Mouse (Mus musculus): ENCODE data around the gene Hoxd4. TPM values are rescaled to one million over a fixed set of nuclear protein-coding genes. Genes with fewer than 3 reads are reported as not detected.
A peak's percentile ranks its signal among the peaks of the same experiment; 100 is the strongest.

Hoxd4 gene
- polyA plus RNA-seq, 1 experiment from 2014 or later: 11.2 TPM

DNA sequence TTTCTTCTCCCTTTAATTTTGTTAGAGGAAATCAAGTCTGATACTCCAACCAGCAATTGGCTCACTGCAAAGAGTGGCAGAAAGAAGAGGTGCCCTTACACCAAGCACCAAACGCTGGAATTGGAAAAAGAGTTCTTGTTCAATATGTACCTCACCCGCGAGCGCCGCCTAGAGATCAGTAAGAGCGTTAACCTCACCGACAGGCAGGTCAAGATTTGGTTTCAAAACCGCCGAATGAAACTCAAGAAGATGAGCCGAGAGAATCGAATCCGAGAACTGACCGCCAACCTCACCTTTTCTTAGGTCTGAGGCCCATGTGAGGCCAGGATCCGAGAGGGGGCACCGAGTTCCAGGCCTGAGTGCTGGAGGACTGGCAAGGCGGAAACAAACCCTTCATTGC lies 17.7 kb upstream of the Hoxd4 start:
- peak; percentile 72 for DNase-seq (ENCODE audit: low spot score)
- Histone ChIP-seq H3K36me3 (ENCODE audit: control insufficient read depth, insufficient read depth, low read length) (no peaks in the 10 kb centered on the region), H3K9ac (ENCODE audit: low read length) (peak overlapping the region; percentile 62; the same call in 1 of the 2 replicates), H3K4me2 (ENCODE audit: low read depth) (peak overlapping the region; percentile 76), H3K27me3 (ENCODE audit: control insufficient read depth, insufficient read depth, low read length) (peaks cover 86% of the 10 kb centered on the region), H3K4me1 (ENCODE audit: control insufficient read depth, insufficient read depth, low read length) (0 out of 2 replicates have a peak, but pooled peaks cover 5% of the 10 kb centered on the region), H3K4me3 (ENCODE audit: low read depth, low read length) (peak overlapping the region; percentile 46; the same call in 1 of the 2 replicates), H3K27ac (ENCODE audit: low read depth, low read length) (no peak overlapping the region), H3K9me3 (ENCODE audit: control insufficient read depth, low read length) (no peaks in the 10 kb centered on the region)
- ATAC-seq (ENCODE audit: insufficient read depth, low FRiP score, low TSS enrichment): no peak
- WGBS: under 1% methylated on average over 16 of the region's 16 CpGs

DNA sequence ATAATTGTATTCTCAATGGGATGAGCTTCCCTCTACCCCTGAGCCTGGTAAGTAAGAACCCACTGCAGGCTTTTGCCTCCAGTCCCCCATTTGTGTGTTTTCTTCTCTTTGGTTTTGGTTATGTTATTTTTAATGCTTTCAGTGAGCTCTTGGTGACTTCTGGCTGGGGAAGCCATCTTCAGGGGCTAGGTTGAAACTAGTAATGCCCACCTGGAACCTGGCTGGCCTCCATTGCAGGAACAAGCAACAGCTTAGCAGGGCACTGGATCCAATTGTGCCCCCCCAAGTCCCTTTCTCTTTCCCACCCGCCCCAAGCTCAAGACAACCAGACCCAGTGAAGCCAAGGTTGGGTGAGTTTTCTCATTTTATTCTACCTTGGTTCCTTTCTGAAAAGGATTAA lies 16.3 kb upstream of the Hoxd4 start:
- DNase-seq (ENCODE audit: low spot score): no peak
- WGBS: 0% methylated on average over 1 of the region's 1 CpGs
- Histone ChIP-seq H3K9ac (ENCODE audit: low read length) (peak overlapping the region; percentile 89; the same call in 1 of the 2 replicates), H3K4me3 (ENCODE audit: low read depth, low read length) (no peak overlapping the region), H3K27me3 (ENCODE audit: control insufficient read depth, insufficient read depth, low read length) (peaks cover 86% of the 10 kb centered on the region), H3K27ac (ENCODE audit: low read depth, low read length) (no peak overlapping the region), H3K36me3 (ENCODE audit: control insufficient read depth, insufficient read depth, low read length) (no peaks in the 10 kb centered on the region), H3K9me3 (ENCODE audit: control insufficient read depth, low read length) (no peaks in the 10 kb centered on the region), H3K4me1 (ENCODE audit: control insufficient read depth, insufficient read depth, low read length) (peaks cover 8% of the 10 kb centered on the region; the same call in 1 of the 2 replicates), H3K4me2 (ENCODE audit: low read depth) (peak overlapping the region; percentile 76)
- no peak for ATAC-seq (ENCODE audit: insufficient read depth, low FRiP score, low TSS enrichment)

DNA sequence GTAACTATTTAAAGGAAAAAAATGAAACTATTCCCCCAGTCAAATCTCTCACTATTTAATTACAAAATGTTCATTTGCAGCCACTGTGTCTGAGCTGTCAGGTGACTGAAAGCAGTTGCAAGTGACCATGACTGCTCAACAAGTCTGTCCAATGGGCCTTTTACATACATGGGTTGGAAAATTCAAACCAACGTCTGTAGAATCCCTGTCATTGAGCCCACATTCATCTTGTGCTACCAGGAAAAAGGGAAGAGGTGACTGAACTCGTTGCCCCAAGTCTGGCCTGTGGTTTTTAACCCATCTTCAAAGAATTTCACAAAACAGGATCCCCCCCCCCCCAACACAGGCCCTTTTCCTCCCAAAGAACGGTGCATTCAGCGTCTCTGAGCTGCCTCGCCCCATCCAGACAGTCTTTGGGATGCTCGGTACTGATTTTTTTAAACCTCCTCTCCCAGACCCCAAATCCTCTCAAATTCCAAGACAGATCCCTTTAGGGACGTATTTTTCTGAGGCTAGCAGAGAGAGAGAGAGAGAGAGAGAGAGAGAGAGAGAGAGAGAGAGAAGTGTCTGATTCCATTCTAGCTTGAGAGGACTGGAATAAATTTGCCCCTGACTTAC lies 15.8 kb upstream of the Hoxd4 start:
- Histone ChIP-seq H3K27me3 (ENCODE audit: control insufficient read depth, insufficient read depth, low read length) (peaks cover 90% of the 10 kb centered on the region), H3K27ac (ENCODE audit: low read depth, low read length) (peak overlapping the region; percentile 83), H3K36me3 (ENCODE audit: control insufficient read depth, insufficient read depth, low read length) (no peaks in the 10 kb centered on the region), H3K4me3 (ENCODE audit: low read depth, low read length) (peak overlapping the region; percentile 63), H3K4me2 (ENCODE audit: low read depth) (peak overlapping the region; percentile 76), H3K9me3 (ENCODE audit: control insufficient read depth, low read length) (no peaks in the 10 kb centered on the region), H3K9ac (ENCODE audit: low read length) (peak overlapping the region; percentile 89), H3K4me1 (ENCODE audit: control insufficient read depth, insufficient read depth, low read length) (peaks cover 8% of the 10 kb centered on the region; the same call in 1 of the 2 replicates)
- 4% methylated on average over 7 of the region's 7 CpGs for WGBS
- no peak for ATAC-seq (ENCODE audit: insufficient read depth, low FRiP score, low TSS enrichment)
- DNase-seq (ENCODE audit: low spot score): no peak

DNA sequence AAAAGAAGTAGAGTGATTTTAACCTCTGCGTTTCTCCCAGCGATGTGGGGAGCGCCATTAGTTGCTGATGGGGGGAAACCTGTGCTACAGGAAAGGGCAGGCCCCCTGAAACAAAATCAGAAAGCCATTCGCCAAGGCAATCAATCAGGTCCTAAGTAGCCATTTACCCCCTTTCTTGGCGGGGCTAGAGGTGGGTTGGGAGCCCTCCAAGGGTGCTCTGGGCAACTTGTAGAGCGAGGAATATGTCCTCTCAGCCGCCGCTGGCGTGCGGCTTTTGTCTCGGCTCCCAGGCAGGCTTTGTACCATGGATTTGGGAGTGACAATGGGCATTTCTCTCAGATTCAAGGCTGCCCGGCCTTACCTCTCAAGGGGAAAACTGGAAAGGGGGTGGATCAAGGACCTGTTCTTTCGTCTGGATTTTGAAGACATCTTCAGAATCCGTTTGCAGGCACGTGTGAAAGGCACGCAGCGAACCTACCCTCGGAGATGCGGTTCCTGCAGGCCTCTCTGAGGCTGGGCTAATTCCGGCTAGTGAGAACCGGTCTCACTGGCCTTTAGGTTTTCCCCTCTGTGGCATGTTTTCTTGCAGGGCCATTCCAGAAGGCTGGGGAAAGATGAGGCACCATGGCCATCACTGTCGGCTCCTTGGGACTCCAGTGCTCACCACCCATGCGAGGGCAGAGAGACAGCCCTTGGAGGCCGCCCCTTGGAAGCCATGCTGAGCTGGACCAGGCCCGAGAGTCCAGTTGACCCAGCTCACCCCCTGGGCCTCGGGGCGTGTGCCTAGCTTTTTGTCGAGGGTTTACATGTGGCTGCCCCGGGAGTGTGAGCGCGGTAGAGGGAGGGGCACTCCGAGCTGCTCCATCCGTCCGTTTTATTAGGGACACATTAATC lies 15.0 kb upstream of the Hoxd4 start:
- Histone ChIP-seq H3K27me3 (ENCODE audit: control insufficient read depth, insufficient read depth, low read length) (peaks cover 87% of the 10 kb centered on the region), H3K4me2 (ENCODE audit: low read depth) (peak overlapping the region; percentile 76), H3K9me3 (ENCODE audit: control insufficient read depth, low read length) (no peaks in the 10 kb centered on the region), H3K27ac (ENCODE audit: low read depth, low read length) (peak overlapping the region; percentile 83), H3K4me1 (ENCODE audit: control insufficient read depth, insufficient read depth, low read length) (peaks cover 8% of the 10 kb centered on the region; the same call in 1 of the 2 replicates), H3K36me3 (ENCODE audit: control insufficient read depth, insufficient read depth, low read length) (no peaks in the 10 kb centered on the region), H3K4me3 (ENCODE audit: low read depth, low read length) (peak overlapping the region; percentile 63), H3K9ac (ENCODE audit: low read length) (peak overlapping the region; percentile 89)
- WGBS: 1% methylated on average over 34 of the region's 34 CpGs
- ATAC-seq (ENCODE audit: insufficient read depth, low FRiP score, low TSS enrichment) (no peak), DNase-seq (ENCODE audit: low spot score) (peak; percentile 56)

DNA sequence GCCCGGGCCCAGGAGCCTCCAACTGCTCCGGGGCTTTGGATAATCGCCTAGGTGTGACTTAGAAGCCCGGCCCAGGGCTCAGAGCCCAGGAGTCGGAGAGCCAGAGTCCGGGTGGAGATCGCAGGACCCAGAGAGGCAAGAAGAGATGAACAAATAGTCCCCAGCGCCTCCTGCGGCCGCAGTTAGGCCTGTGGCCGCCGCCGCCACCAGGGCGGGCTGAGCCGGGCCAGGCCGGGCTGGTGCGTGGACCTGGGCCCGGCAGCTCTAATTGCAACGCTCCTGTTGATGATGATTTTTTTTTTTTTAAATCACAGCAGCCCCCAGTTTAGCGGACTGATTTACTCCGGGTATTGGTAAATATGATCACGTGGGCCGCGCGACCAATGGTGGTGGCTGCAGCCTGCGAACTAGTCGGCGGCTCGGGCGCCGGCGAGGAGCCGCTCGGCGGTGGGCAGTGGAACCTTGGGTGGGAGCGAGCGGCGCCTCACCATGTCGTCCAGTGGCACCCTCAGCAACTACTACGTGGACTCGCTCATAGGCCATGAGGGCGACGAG lies 14.1 kb upstream of the Hoxd4 start, which contains the start of gene Hoxd9:
TSS of gene Hoxd9 (plus strand) at position 161 of the 555 bp plus-strand sequence.
- ATAC-seq (ENCODE audit: insufficient read depth, low FRiP score, low TSS enrichment) (peak; percentile 70), DNase-seq (ENCODE audit: low spot score) (peak; percentile 77)
- peaks cover 5% of the 10 kb centered on the region; the same call in 1 of the 2 replicates for H3K4me1 ChIP-seq (ENCODE audit: control insufficient read depth, insufficient read depth, low read length)
- no peaks in the 10 kb centered on the region for H3K9me3 ChIP-seq (ENCODE audit: control insufficient read depth, low read length)
- WGBS: under 1% methylated on average over 43 of the region's 43 CpGs
- peaks cover 78% of the 10 kb centered on the region for H3K27me3 ChIP-seq (ENCODE audit: control insufficient read depth, insufficient read depth, low read length)
- peak within 1 kb of the TSS; percentile 83 for H3K27ac ChIP-seq (ENCODE audit: low read depth, low read length)
- H3K4me3 ChIP-seq (ENCODE audit: low read depth, low read length): peak within 1 kb of the TSS; percentile 63
- H3K9ac ChIP-seq (ENCODE audit: low read length): peak within 1 kb of the TSS; percentile 89
- H3K4me2 ChIP-seq (ENCODE audit: low read depth): peak within 1 kb of the TSS; percentile 76
- no peaks in the 10 kb centered on the region for H3K36me3 ChIP-seq (ENCODE audit: control insufficient read depth, insufficient read depth, low read length)

DNA sequence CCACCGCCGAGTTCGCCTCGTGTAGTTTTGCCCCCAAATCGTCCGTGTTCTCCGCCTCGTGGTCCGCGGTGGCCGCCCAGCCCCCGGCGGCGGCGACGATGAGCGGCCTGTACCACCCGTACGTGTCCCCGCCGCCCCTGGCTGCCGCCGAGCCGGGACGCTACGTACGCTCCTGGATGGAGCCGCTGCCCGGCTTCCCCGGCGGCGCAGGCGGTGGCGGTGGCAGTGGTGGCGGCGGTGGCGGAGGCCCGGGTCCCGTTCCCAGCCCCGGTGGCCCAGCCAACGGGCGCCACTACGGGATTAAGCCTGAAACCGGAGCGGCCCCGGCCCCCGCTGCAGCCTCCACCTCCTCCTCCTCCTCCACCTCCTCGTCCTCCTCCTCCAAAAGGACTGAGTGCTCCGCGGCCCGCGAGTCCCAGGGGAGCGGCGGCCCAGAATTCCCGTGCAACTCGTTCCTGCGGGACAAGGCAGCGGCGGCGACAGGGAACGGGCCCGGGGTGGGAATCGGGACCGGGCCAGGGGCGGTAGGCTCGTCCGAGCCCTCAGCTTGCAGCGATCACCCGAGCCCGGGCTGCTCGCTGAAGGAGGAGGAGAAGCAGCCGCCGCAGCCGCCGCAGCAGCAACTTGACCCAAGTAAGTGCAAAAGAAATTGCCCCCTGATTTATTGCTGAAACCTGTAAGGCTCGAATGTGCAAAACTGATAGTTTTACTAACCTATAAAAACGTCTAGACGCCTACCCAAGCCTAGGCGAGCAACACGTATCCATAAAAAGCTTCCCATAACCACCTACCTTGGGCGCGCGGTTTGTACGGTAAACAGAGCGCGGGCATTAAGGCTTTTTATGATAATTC lies 13.3 kb upstream of the Hoxd4 start:
- WGBS: under 1% methylated on average over 66 of the region's 86 CpGs
- Histone ChIP-seq H3K4me3 (ENCODE audit: low read depth, low read length) (peak overlapping the region; percentile 63), H3K4me2 (ENCODE audit: low read depth) (peak overlapping the region; percentile 76), H3K27ac (ENCODE audit: low read depth, low read length) (peak overlapping the region; percentile 83), H3K4me1 (ENCODE audit: control insufficient read depth, insufficient read depth, low read length) (peaks cover 5% of the 10 kb centered on the region; the same call in 1 of the 2 replicates), H3K36me3 (ENCODE audit: control insufficient read depth, insufficient read depth, low read length) (no peaks in the 10 kb centered on the region), H3K9ac (ENCODE audit: low read length) (peak overlapping the region; percentile 89), H3K27me3 (ENCODE audit: control insufficient read depth, insufficient read depth, low read length) (peaks cover 73% of the 10 kb centered on the region), H3K9me3 (ENCODE audit: control insufficient read depth, low read length) (no peaks in the 10 kb centered on the region)
- ATAC-seq (ENCODE audit: insufficient read depth, low FRiP score, low TSS enrichment): 0 out of 2 replicates have a peak, but pooled peaks have one; percentile 14
- DNase-seq (ENCODE audit: low spot score): peak; percentile 59

DNA sequence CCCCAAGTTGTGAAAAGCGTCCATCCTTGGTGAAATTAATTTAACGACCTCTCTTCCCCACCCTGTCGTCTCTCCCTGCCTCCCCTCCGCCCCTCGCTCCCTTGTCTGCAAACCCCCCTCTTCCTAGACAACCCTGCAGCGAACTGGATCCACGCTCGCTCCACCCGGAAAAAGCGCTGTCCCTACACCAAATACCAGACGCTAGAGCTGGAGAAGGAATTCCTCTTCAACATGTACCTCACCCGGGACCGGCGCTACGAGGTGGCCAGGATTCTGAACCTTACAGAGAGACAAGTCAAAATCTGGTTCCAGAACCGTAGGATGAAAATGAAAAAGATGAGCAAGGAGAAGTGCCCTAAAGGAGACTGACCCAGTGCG lies 12.7 kb upstream of the Hoxd4 start:
- Histone ChIP-seq H3K4me3 (ENCODE audit: low read depth, low read length) (peak overlapping the region; percentile 63), H3K4me2 (ENCODE audit: low read depth) (peak overlapping the region; percentile 76), H3K4me1 (ENCODE audit: control insufficient read depth, insufficient read depth, low read length) (peaks cover 8% of the 10 kb centered on the region; the same call in 1 of the 2 replicates), H3K9me3 (ENCODE audit: control insufficient read depth, low read length) (no peaks in the 10 kb centered on the region), H3K36me3 (ENCODE audit: control insufficient read depth, insufficient read depth, low read length) (no peaks in the 10 kb centered on the region), H3K27ac (ENCODE audit: low read depth, low read length) (peak overlapping the region; percentile 74), H3K9ac (ENCODE audit: low read length) (peak overlapping the region; percentile 89), H3K27me3 (ENCODE audit: control insufficient read depth, insufficient read depth, low read length) (peaks cover 71% of the 10 kb centered on the region)
- ATAC-seq (ENCODE audit: insufficient read depth, low FRiP score, low TSS enrichment): no peak
- WGBS: under 1% methylated on average over 17 of the region's 17 CpGs
- peak; percentile 49 for DNase-seq (ENCODE audit: low spot score)

Data from neural tube, embryonic 11.5 days (tissue).